Mouse (Mus musculus): ENCODE data around the gene Gm20605. TPM values are rescaled to one million over a fixed set of nuclear protein-coding genes. Genes with fewer than 3 reads are reported as not detected.

The Gm20605 gene
- polyA plus RNA-seq (2014; fragmentation: Illumina TruSeq; extraction: RNeasy Lipid Tissue Mini Kit (QIAGEN cat#74804); ENCODE audit: low read depth, low replicate concordance), result not detected

GRCm38 (mm10) chr5:137628498-137629305 lies at the start of gene Gm20605, which contains the start of the genes Fbxo24 and Lrch4:
Gene Gm20605, plus strand, starts transcription at chr5:137629175.
Gene Fbxo24, minus strand, starts transcription at chr5:137629002.
Gene Lrch4, plus strand, starts transcription at chr5:137629121.

GRCm38 (mm10) chr5:137600619-137601364 lies 28.2 kb upstream of the Gm20605 start, which contains the start of gene Mospd3:
Gene Mospd3, minus strand, starts transcription at chr5:137601058.

GRCm38 (mm10) chr5:137613550-137613949 lies 15.4 kb upstream of the Gm20605 start, which contains the start of gene Pcolce:
Gene Pcolce, minus strand, starts transcription at chr5:137613784.

GRCm38 (mm10) chr5:137641054-137641453 lies 12.1 kb downstream of the Gm20605 start, which contains the start of gene Sap25:
Gene Sap25, plus strand, starts transcription at chr5:137641334.

GRCm38 (mm10) chr5:137645652-137646091 lies 16.7 kb downstream of the Gm20605 start, which contains the start of gene Irs3:
Gene Irs3, minus strand, starts transcription at chr5:137645714.

GRCm38 (mm10) chr5:137684294-137685123 lies 55.5 kb downstream of the Gm20605 start, which contains the start of gene Agfg2:
Gene Agfg2, minus strand, starts transcription at chr5:137684726.

Other genes with a start within 250 kb of the Gm20605 start
- 10.9 TPM for gene Zan, start 152.1 kb upstream of the Gm20605 start, polyA plus RNA-seq (2014; fragmentation: Illumina TruSeq; extraction: RNeasy Lipid Tissue Mini Kit (QIAGEN cat#74804); ENCODE audit: low read depth, low replicate concordance)
- not detected for gene Pop7, start 126.7 kb upstream of the Gm20605 start, polyA plus RNA-seq (2014; fragmentation: Illumina TruSeq; extraction: RNeasy Lipid Tissue Mini Kit (QIAGEN cat#74804); ENCODE audit: low read depth, low replicate concordance)
- 2.5 TPM for gene Gigyf1, start 110.6 kb upstream of the Gm20605 start, polyA plus RNA-seq (2014; fragmentation: Illumina TruSeq; extraction: RNeasy Lipid Tissue Mini Kit (QIAGEN cat#74804); ENCODE audit: low read depth, low replicate concordance)
- gene Epo, start 95.9 kb upstream of the Gm20605 start, polyA plus RNA-seq (2014; fragmentation: Illumina TruSeq; extraction: RNeasy Lipid Tissue Mini Kit (QIAGEN cat#74804); ENCODE audit: low read depth, low replicate concordance), result not detected
- 2.5 TPM for gene Gnb2, start 95.7 kb upstream of the Gm20605 start, polyA plus RNA-seq (2014; fragmentation: Illumina TruSeq; extraction: RNeasy Lipid Tissue Mini Kit (QIAGEN cat#74804); ENCODE audit: low read depth, low replicate concordance)
- gene Actl6b, start 75.7 kb upstream of the Gm20605 start, polyA plus RNA-seq (2014; fragmentation: Illumina TruSeq; extraction: RNeasy Lipid Tissue Mini Kit (QIAGEN cat#74804); ENCODE audit: low read depth, low replicate concordance), result not detected
- gene Tfr2, start 59.3 kb upstream of the Gm20605 start, polyA plus RNA-seq (2014; fragmentation: Illumina TruSeq; extraction: RNeasy Lipid Tissue Mini Kit (QIAGEN cat#74804); ENCODE audit: low read depth, low replicate concordance), result not detected
- gene Mospd3, start 28.1 kb upstream of the Gm20605 start, polyA plus RNA-seq (2014; fragmentation: Illumina TruSeq; extraction: RNeasy Lipid Tissue Mini Kit (QIAGEN cat#74804); ENCODE audit: low read depth, low replicate concordance), result not detected
- gene Pcolce, start 15.4 kb upstream of the Gm20605 start, polyA plus RNA-seq (2014; fragmentation: Illumina TruSeq; extraction: RNeasy Lipid Tissue Mini Kit (QIAGEN cat#74804); ENCODE audit: low read depth, low replicate concordance), result 5.8 TPM
- not detected for gene Fbxo24, start 173 bp upstream of the Gm20605 start, polyA plus RNA-seq (2014; fragmentation: Illumina TruSeq; extraction: RNeasy Lipid Tissue Mini Kit (QIAGEN cat#74804); ENCODE audit: low read depth, low replicate concordance)
- 0.85 TPM for gene Lrch4, start 54 bp upstream of the Gm20605 start, polyA plus RNA-seq (2014; fragmentation: Illumina TruSeq; extraction: RNeasy Lipid Tissue Mini Kit (QIAGEN cat#74804); ENCODE audit: low read depth, low replicate concordance)
- gene Sap25, start 12.2 kb downstream of the Gm20605 start, polyA plus RNA-seq (2014; fragmentation: Illumina TruSeq; extraction: RNeasy Lipid Tissue Mini Kit (QIAGEN cat#74804); ENCODE audit: low read depth, low replicate concordance), result 1.6 TPM
- not detected for gene Irs3, start 16.5 kb downstream of the Gm20605 start, polyA plus RNA-seq (2014; fragmentation: Illumina TruSeq; extraction: RNeasy Lipid Tissue Mini Kit (QIAGEN cat#74804); ENCODE audit: low read depth, low replicate concordance)
- gene Agfg2, start 55.6 kb downstream of the Gm20605 start, polyA plus RNA-seq (2014; fragmentation: Illumina TruSeq; extraction: RNeasy Lipid Tissue Mini Kit (QIAGEN cat#74804); ENCODE audit: low read depth, low replicate concordance), result 11.5 TPM
- gene Nyap1, start 112.4 kb downstream of the Gm20605 start, polyA plus RNA-seq (2014; fragmentation: Illumina TruSeq; extraction: RNeasy Lipid Tissue Mini Kit (QIAGEN cat#74804); ENCODE audit: low read depth, low replicate concordance), result 0.47 TPM
- 6.2 TPM for gene Tsc22d4, start 116.6 kb downstream of the Gm20605 start, polyA plus RNA-seq (2014; fragmentation: Illumina TruSeq; extraction: RNeasy Lipid Tissue Mini Kit (QIAGEN cat#74804); ENCODE audit: low read depth, low replicate concordance)
- gene Ppp1r35, start 149.7 kb downstream of the Gm20605 start, polyA plus RNA-seq (2014; fragmentation: Illumina TruSeq; extraction: RNeasy Lipid Tissue Mini Kit (QIAGEN cat#74804); ENCODE audit: low read depth, low replicate concordance), result 4.4 TPM
- gene Mepce, start 158.5 kb downstream of the Gm20605 start, polyA plus RNA-seq (2014; fragmentation: Illumina TruSeq; extraction: RNeasy Lipid Tissue Mini Kit (QIAGEN cat#74804); ENCODE audit: low read depth, low replicate concordance), result 6.9 TPM
- 5.9 TPM for gene Zcwpw1, start 158.6 kb downstream of the Gm20605 start, polyA plus RNA-seq (2014; fragmentation: Illumina TruSeq; extraction: RNeasy Lipid Tissue Mini Kit (QIAGEN cat#74804); ENCODE audit: low read depth, low replicate concordance)
- gene Pilra, start 207.1 kb downstream of the Gm20605 start, polyA plus RNA-seq (2014; fragmentation: Illumina TruSeq; extraction: RNeasy Lipid Tissue Mini Kit (QIAGEN cat#74804); ENCODE audit: low read depth, low replicate concordance), result 2.6 TPM
- 2.0 TPM for gene Pilrb1, start 228.9 kb downstream of the Gm20605 start, polyA plus RNA-seq (2014; fragmentation: Illumina TruSeq; extraction: RNeasy Lipid Tissue Mini Kit (QIAGEN cat#74804); ENCODE audit: low read depth, low replicate concordance)
- gene Pilrb2, start 242.6 kb downstream of the Gm20605 start, polyA plus RNA-seq (2014; fragmentation: Illumina TruSeq; extraction: RNeasy Lipid Tissue Mini Kit (QIAGEN cat#74804); ENCODE audit: low read depth, low replicate concordance), result 1.8 TPM